Mouse (Mus musculus) thymus, adult 2 months (tissue): ENCODE data around the gene Dlgap1. TPM values are rescaled to one million over a fixed set of nuclear protein-coding genes. Genes with fewer than 3 reads are reported as not detected.

Source experiments
- DNase-seq: peaks from one replicate; pipeline ENCODE4 v3.0.0; 2021
- H3K27ac ChIP-seq: fragments of 200-500 bp; 2 replicates; pipeline ENCODE4 v1.5.1; 2012; ENCODE audit warnings: low read length, control low read depth; ENCODE audit not compliant: control insufficient read depth, insufficient read depth
- H3K27me3 ChIP-seq: fragments of 200-500 bp; 2 replicates; pipeline ENCODE4 v1.6.1; 2012; ENCODE audit warnings: mild to moderate bottlenecking, low read length, moderate library complexity, mixed read lengths; ENCODE audit not compliant: control insufficient read depth, insufficient read depth
- H3K36me3 ChIP-seq: fragments of 200-500 bp; 2 replicates; pipeline ENCODE4 v1.6.1; 2012; ENCODE audit warnings: mild to moderate bottlenecking, low read length, moderate library complexity; ENCODE audit not compliant: control insufficient read depth, insufficient read depth
- H3K4me1 ChIP-seq: fragments of 200-500 bp; replicated peaks from 2 replicates; pipeline ENCODE4 v1.6.1; 2012; ENCODE audit warnings: low read length; ENCODE audit not compliant: control insufficient read depth, insufficient read depth
- H3K4me3 ChIP-seq: fragments of 200-500 bp; 2 replicates; pipeline ENCODE4 v1.5.1; 2012; ENCODE audit warnings: mild to moderate bottlenecking, low read length, control low read depth, moderate library complexity; ENCODE audit not compliant: control insufficient read depth, insufficient read depth
- CTCF ChIP-seq: fragments of 200-500 bp; IDR thresholded peaks from 2 replicates; pipeline ENCODE4 v1.5.1; 2012; ENCODE audit warnings: mild to moderate bottlenecking, control low read depth, low read length, moderate library complexity, borderline replicate concordance; ENCODE audit not compliant: control insufficient read depth, poor library complexity, insufficient read depth; ENCODE audit errors: extremely low read depth
- POLR2A ChIP-seq: fragments of 200-500 bp; IDR thresholded peaks from 2 replicates; pipeline ENCODE4 v1.6.1; 2012; ENCODE audit warnings: mild to moderate bottlenecking, low read length, control low read depth, moderate library complexity; ENCODE audit not compliant: control insufficient read depth, poor library complexity, insufficient read depth; ENCODE audit errors: extremely low read depth
- WGBS: fragments of 180-500 bp; shearing (Covaris S2); methylation state at CpG from one replicate; pipeline ENCODE4 v1.1.7; 2018; 5-methylcytosine and 5-hydroxymethylcytosine counted together
- polyA plus RNA-seq: library from polyadenylated mRNA; depleted of rRNA; stranded (reverse); fragments of >200 nt; gene quantifications from 2 replicates; pipeline ENCODE4 v1.2.3, GENCODE M21; 2012

Gene Dlgap1
- polyA plus RNA-seq, 1 experiment = 0.32 TPM

- no peak for DNase-seq
- H3K27ac ChIP-seq = no peak overlapping the region
- no peak overlapping the region for H3K4me3 ChIP-seq
- 68% methylated on average over 2 of the region's 2 CpGs for WGBS
- H3K4me1 ChIP-seq = no peaks in the 10 kb centered on the region
- H3K27me3 ChIP-seq = no peaks in the 10 kb centered on the region
- TF ChIP-seq POLR2A = no peak
- no peak for TF ChIP-seq CTCF
- H3K36me3 ChIP-seq = no peaks in the 10 kb centered on the region
These were observed 27.5 kb downstream of the Dlgap1 start for GRCm38 (mm10) chr17:69996406-69996805.

- no peak for DNase-seq
- 89% methylated on average over 3 of the region's 3 CpGs for WGBS
- Histone ChIP-seq H3K36me3 (no peaks in the 10 kb centered on the region), H3K4me1 (no peaks in the 10 kb centered on the region), H3K4me3 (no peak overlapping the region), H3K27ac (no peak overlapping the region), H3K27me3 (no peaks in the 10 kb centered on the region)
- TF ChIP-seq POLR2A (no peak), CTCF (no peak)
These were observed 33.2 kb downstream of the Dlgap1 start for GRCm38 (mm10) chr17:70002026-70002425.

GRCm38 (mm10) chr17:70004628-70005027 is 35.8 kb downstream of the Dlgap1 start:
- Histone ChIP-seq H3K36me3 (no peaks in the 10 kb centered on the region), H3K4me3 (no peak overlapping the region), H3K27ac (no peak overlapping the region), H3K27me3 (no peaks in the 10 kb centered on the region), H3K4me1 (no peaks in the 10 kb centered on the region)
- no peak for DNase-seq
- 86% methylated on average over 6 of the region's 6 CpGs for WGBS
- TF ChIP-seq CTCF (no peak), POLR2A (no peak)

GRCm38 (mm10) chr17:70007607-70008006 is 38.7 kb downstream of the Dlgap1 start:
- no peaks in the 10 kb centered on the region for H3K4me1 ChIP-seq
- DNase-seq = no peak
- no peaks in the 10 kb centered on the region for H3K36me3 ChIP-seq
- TF ChIP-seq POLR2A (no peak), CTCF (no peak)
- no peaks in the 10 kb centered on the region for H3K27me3 ChIP-seq
- 91% methylated on average over 5 of the region's 5 CpGs for WGBS
- H3K27ac ChIP-seq = no peak overlapping the region
- no peak overlapping the region for H3K4me3 ChIP-seq

- DNase-seq = no peak
- H3K27me3 ChIP-seq = no peaks in the 10 kb centered on the region
- H3K4me1 ChIP-seq = no peaks in the 10 kb centered on the region
- 70% methylated on average over 7 of the region's 7 CpGs for WGBS
- H3K36me3 ChIP-seq = no peaks in the 10 kb centered on the region
- no peak overlapping the region for H3K4me3 ChIP-seq
- TF ChIP-seq POLR2A (no peak), CTCF (no peak)
- H3K27ac ChIP-seq = no peak overlapping the region
These were observed 47.6 kb downstream of the Dlgap1 start for GRCm38 (mm10) chr17:70016511-70016910.

- no peak overlapping the region for H3K4me3 ChIP-seq
- WGBS = 73% methylated on average over 4 of the region's 4 CpGs
- TF ChIP-seq CTCF (no peak), POLR2A (no peak)
- H3K36me3 ChIP-seq = no peaks in the 10 kb centered on the region
- DNase-seq = no peak
- H3K27me3 ChIP-seq = no peaks in the 10 kb centered on the region
- H3K4me1 ChIP-seq = no peaks in the 10 kb centered on the region
- H3K27ac ChIP-seq = no peak overlapping the region
These were observed 51.5 kb downstream of the Dlgap1 start for GRCm38 (mm10) chr17:70020376-70020775.

GRCm38 (mm10) chr17:70022618-70023017 is 53.7 kb downstream of the Dlgap1 start:
- Histone ChIP-seq H3K36me3 (no peaks in the 10 kb centered on the region), H3K27ac (no peak overlapping the region), H3K4me3 (no peak overlapping the region), H3K4me1 (no peaks in the 10 kb centered on the region), H3K27me3 (no peaks in the 10 kb centered on the region)
- TF ChIP-seq POLR2A (no peak), CTCF (no peak)
- no peak for DNase-seq
- WGBS = 90% methylated on average over 2 of the region's 2 CpGs
